ENCODE assay signal across 8 mouse cellular contexts in genomic region chr17:24549618-24550415, GRCm38 (mm10). TPM values are rescaled to one million over a fixed set of nuclear protein-coding genes. Genes with fewer than 3 reads are reported as not detected.
DNase-seq lines count a peak whose midpoint lies in the region; ATAC-seq and TF ChIP-seq lines count a peak whose summit lies in the region.

Gene Pkd1 (plus strand): TSS chr17:24549834.

- peak within 1 kb of the TSS; percentile 84 for H3K4me3 ChIP-seq in bone marrow macrophage, adult 2 months (ENCODE audit: insufficient read depth, low read length)
- H3K4me3 ChIP-seq in embryonic fibroblast, embryonic 13.5 days (ENCODE audit: insufficient read depth, low read length), result peak within 1 kb of the TSS; percentile 83
- H3K4me3 ChIP-seq in kidney, embryonic 14.5 days (ENCODE audit: low read length), result peak within 1 kb of the TSS; percentile 86
- H3K4me3 ChIP-seq in limb, embryonic 15.5 days, result peak within 1 kb of the TSS; percentile 73

- H3K27ac ChIP-seq in bone marrow macrophage, adult 2 months (ENCODE audit: insufficient read depth, low read depth, low read length), result peak within 1 kb of the TSS; percentile 67
- H3K27ac ChIP-seq in embryonic fibroblast, embryonic 13.5 days (ENCODE audit: insufficient read depth, low read length), result peak within 1 kb of the TSS; percentile 85
- peak within 1 kb of the TSS; percentile 95 for H3K27ac ChIP-seq in kidney, embryonic 14.5 days (ENCODE audit: low read depth, low read length)
- H3K27ac ChIP-seq in limb, embryonic 15.5 days, result peak within 1 kb of the TSS; percentile 94

- H3K27me3 ChIP-seq in kidney, embryonic 14.5 days (ENCODE audit: control insufficient read depth, insufficient read depth, low read length), result no peaks in the 10 kb centered on the region; the same call in 1 of the 2 replicates
- H3K27me3 ChIP-seq in limb, embryonic 15.5 days, result 0 out of 2 replicates have a peak, but pooled peaks cover under 1% of the 10 kb centered on the region

- DNase-seq in A20 (ENCODE audit: low read depth, low spot score), result peak; percentile 100
- peak; percentile 99 to 100 for DNase-seq in heart, adult 9 months (ENCODE audit: low spot score in 2 of 2)
- peak; percentile 98 to 99 for DNase-seq in monocyte, adult 2 months (ENCODE audit: low read depth in 1 of 2, low spot score in 2 of 2)
- peak; percentile 100 for DNase-seq in spleen, postnatal 36 days (ENCODE audit: low spot score in 2 of 2)

- peak; percentile 96 for ATAC-seq in kidney, embryonic 14.5 days (ENCODE audit: low FRiP score, low TSS enrichment)
- ATAC-seq in limb, embryonic 15.5 days (ENCODE audit: insufficient number of reproducible peaks, low FRiP score, low TSS enrichment, low read depth), result peak; percentile 96

- WGBS in kidney, embryonic 14.5 days, result under 1% methylated on average over 69 of the region's 72 CpGs
- under 1% methylated on average over 72 of the region's 72 CpGs for WGBS in limb, embryonic 15.5 days

- peak; percentile 7; the same call in 1 of the 2 replicates for TF ChIP-seq POLR2A in bone marrow macrophage, adult 2 months (IDR thresholded peaks at IDR 0.05; ENCODE audit: borderline replicate concordance, low read depth, low read length)
- TF ChIP-seq POLR2A in embryonic fibroblast, embryonic 13.5 days (IDR thresholded peaks at IDR 0.05; ENCODE audit: low read depth, low read length), result peak; percentile 99

- no peak for TF ChIP-seq CTCF in bone marrow macrophage, adult 2 months (IDR thresholded peaks at IDR 0.05; ENCODE audit: low read depth, low read length)
- no peak for TF ChIP-seq CTCF in embryonic fibroblast, embryonic 13.5 days (IDR thresholded peaks at IDR 0.05; ENCODE audit: borderline replicate concordance, insufficient read depth, low read length)

- H3K9ac ChIP-seq in kidney, embryonic 14.5 days (ENCODE audit: low read depth, low read length), result peak within 1 kb of the TSS; percentile 93
- H3K9ac ChIP-seq in limb, embryonic 15.5 days, result peak within 1 kb of the TSS; percentile 87

- H3K4me1 ChIP-seq in bone marrow macrophage, adult 2 months (ENCODE audit: control insufficient read depth, insufficient read depth, low read length), result peaks cover 12% of the 10 kb centered on the region
- H3K4me1 ChIP-seq in embryonic fibroblast, embryonic 13.5 days (ENCODE audit: control insufficient read depth, insufficient read depth, low read length), result peaks cover 6% of the 10 kb centered on the region
- peaks cover 13% of the 10 kb centered on the region for H3K4me1 ChIP-seq in kidney, embryonic 14.5 days (ENCODE audit: control insufficient read depth, insufficient read depth, low read length)
- peaks cover 36% of the 10 kb centered on the region for H3K4me1 ChIP-seq in limb, embryonic 15.5 days

- no peaks in the 10 kb centered on the region for H3K9me3 ChIP-seq in kidney, embryonic 14.5 days (ENCODE audit: control insufficient read depth, low read length)
- H3K9me3 ChIP-seq in limb, embryonic 15.5 days, result no peaks in the 10 kb centered on the region

- peak within 1 kb of the TSS; percentile 90 for H3K4me2 ChIP-seq in kidney, embryonic 14.5 days (replicated peaks; ENCODE audit: low read depth, low read length)
- H3K4me2 ChIP-seq in limb, embryonic 15.5 days, result peak within 1 kb of the TSS; percentile 51

- no peaks in the 10 kb centered on the region for H3K36me3 ChIP-seq in kidney, embryonic 14.5 days (ENCODE audit: control insufficient read depth, insufficient read depth, low read length)
- H3K36me3 ChIP-seq in limb, embryonic 15.5 days, result no peaks in the 10 kb centered on the region

RNA-seq across cellular contexts. Expression of gene Pkd1, which starts in this region (rescaled TPM):
- polyA plus RNA-seq in bone marrow macrophage, adult 2 months (2012; ENCODE audit: insufficient read depth, insufficient read length, missing spikeins), result 22.3 and 24.6 TPM in 2 replicates
- 63.1 and 66.7 TPM in 2 replicates for polyA plus RNA-seq in embryonic fibroblast, embryonic 13.5 days (2011; ENCODE audit: insufficient read length, low read depth, missing spikeins)
- 16.7 and 31.6 TPM in 2 replicates for polyA plus RNA-seq in kidney, embryonic 14.5 days (2014; fragmentation: Nextera tagmentation; extraction: Ambion mirVana)
- 32.1 and 37.9 TPM in 2 replicates for polyA plus RNA-seq in limb, embryonic 15.5 days (2015; fragmentation: Nextera tagmentation; extraction: Ambion mirVana)

Comparison
In these comparisons a context has a peak if more than half of its experiments do, and no peak if none do; other contexts are left out.
1. Peak in every context shown above with its lines: DNase-seq, ATAC-seq, H3K4me3 ChIP-seq and H3K27ac ChIP-seq.